Mouse (Mus musculus): ENCODE measurements around the gene Olfr735.

Gene Olfr735

DNA sequence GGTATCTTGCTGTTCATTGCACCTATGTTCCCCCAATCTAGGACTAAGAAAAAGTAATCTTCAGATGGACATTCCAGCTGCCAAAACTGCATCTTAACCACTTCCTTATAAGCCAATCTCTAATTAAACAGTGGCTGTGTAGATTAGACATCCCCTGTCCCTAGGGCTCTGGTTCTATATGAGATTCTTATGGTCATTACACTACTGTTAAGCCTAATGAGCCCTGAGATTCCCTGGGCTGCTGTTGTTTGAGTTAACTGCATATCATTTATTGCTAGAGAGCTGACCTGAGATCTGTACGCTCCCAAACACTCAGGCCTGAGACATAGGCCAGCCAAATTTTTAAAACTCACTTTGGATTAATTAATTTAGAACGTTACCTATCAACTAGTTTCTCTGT, at the start of gene Olfr735:
Gene Olfr735 (minus strand): TSS at position 77 of the 400 bp plus-strand sequence.
- no peak for DNase-seq (ENCODE audit: low spot score)

DNA sequence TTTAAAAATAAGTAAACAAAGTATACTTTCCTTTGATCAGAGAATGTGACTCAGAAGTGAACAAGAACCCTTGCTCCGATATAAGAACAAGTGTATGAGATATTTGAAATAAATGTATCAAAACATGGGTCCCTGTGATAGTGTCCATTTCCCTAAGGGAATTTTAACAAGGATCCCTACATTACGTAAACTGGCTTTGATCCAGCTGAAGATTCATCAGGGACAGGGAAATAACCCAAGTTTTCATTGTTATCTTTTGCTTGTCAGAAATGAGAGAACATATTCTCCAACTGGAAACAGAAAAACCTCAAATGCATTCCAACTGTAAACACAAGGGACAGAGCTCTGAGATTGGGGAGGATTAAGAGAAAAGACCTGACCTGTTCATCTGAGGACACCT, 32.2 kb upstream of the Olfr735 start, which contains the start of gene Olfr736:
Gene Olfr736 (plus strand): TSS at position 301 of the 400 bp plus-strand sequence.
- no peak for DNase-seq (ENCODE audit: low spot score)

DNA sequence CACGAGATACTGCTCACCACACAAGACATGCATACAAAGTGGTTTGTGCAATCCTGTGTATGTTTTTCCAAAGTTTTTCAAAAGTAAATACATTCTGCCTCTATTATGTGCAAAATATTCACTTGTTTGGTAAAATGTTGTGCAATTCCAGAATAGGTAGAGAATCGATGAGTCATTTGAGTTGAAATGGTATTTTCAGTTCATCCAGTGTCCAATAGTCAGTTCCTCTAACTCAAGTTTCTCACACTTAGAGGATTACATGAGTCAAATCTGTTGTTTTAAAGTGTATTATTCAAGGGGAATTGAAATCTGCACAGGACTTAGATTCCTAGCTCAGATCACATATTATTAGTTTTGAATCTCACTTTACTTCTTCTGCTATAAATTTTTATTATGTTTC, 14.9 kb upstream of the Olfr735 start:
- DNase-seq (ENCODE audit: low spot score) = no peak

DNA sequence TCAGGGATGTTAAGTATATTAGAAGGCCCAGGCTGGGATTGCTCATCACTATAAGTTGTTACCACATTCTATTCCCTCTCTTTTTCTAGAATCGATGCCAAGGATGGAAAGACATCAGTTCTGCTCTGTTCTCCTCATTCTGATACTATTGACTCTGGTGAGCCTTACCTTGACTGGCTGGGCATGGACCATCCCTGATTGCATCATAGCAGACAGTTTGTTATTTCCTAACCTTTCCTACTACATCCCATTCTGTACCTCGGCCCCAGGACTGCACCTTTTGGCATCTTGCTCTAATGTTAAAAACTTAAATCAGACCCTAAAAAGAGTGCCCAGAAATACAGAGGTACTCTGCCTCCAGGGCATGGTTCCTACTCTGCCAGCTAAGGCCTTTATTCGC, 11.8 kb upstream of the Olfr735 start:
- DNase-seq (ENCODE audit: low spot score) = no peak

DNA sequence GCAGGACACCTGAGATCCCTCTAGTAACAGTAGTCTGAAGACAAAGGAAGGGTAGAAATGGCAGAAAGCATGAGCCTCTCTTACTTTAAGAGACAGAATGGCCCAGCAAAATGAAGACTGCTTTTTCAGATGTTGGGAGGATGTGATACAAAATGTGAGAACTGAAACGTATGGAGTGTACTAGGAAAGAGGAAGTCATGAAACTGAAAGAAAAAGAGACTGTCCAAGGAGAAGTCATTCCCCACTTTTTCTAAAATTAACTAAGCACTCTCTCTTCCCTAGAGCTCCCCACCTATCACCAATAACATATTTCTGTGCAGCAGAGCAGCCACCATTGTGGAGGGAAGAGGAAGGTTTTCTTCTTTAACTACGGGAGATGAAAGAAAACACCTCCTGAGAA, 8.9 kb upstream of the Olfr735 start, which contains the start of gene Tlr11:
Gene Tlr11 (plus strand): TSS at position 322 of the 400 bp plus-strand sequence.
- DNase-seq (ENCODE audit: low spot score) = no peak

DNA sequence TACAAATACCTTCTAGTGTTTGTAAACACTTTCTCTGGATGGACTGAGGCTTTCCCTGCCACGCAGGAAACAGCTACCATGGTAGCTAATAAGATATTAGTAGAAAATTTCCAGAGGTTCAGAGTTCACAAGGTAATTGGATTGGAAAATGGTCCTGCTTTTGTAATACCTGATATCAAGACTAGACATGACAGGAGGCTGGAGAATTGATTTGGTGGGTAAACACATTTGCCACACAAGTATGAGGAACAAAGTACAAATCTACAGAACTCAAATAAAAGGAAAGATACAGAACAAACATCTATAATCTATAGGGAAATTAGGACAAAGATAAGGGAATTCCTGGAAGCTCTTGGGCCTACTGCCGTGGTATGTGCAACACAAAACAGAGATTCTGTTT, 8.1 kb upstream of the Olfr735 start:
- no peak for DNase-seq (ENCODE audit: low spot score)

DNA sequence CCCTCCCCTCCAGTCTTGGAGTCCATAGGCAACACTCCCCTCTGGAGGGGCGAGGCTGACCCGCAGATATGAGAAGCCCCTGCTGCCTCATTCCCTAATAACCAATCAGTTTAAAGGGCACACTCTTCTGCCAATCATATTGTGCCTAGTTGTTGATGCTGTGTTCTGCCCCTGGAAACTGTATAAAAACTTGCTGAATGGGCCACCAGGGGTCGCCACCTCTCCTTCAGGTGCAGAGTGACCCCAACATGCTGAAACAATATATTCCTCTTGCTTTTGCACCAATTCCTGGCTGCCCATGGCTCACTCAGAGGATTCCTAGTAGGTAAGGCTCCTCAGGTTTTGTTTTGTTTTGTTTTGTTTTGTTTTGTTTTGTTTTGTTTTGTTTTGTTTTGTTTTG, 3.8 kb upstream of the Olfr735 start:
- DNase-seq (ENCODE audit: low spot score) = peak; percentile 1

DNA sequence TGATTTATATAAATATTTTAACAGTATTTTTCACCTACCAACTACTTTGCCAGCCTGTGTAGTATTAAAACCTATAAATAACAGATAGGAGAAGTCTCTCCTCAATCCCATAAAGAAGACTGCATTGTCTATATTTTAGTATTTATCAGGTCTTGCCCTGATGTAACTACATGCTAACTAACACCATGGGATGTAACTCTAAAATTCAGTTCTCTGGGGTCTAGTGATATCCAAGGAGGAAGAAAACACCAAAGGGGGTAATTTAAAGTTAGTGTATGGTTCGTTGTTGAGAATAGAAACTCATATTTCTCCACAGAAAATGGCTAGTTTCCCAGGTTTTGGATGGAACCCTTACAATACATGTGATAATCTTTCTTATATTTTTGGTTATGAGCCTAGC, 22.0 kb downstream of the Olfr735 start, which contains the start of gene Olfr734:
Gene Olfr734 (minus strand): TSS at position 101 of the 400 bp plus-strand sequence.
- DNase-seq (ENCODE audit: low spot score) = no peak

DNA sequence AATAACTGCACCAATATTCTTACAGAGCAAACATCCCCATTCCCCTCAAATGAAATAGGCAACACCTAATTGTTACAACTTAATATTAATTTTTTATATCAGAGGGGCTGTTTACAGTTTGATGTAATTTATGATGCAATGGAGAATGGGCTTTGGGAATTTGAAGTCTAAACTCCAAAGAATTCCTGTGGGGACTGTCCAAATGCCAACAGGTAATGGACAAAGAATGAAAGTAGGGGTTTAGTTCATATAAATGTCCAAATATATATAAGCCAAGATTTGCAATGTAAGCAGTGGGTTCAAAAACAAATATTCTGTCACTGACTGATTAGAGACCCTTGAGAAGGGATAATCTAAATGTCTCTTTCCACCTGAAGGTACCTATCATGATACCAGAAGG, 47.2 kb downstream of the Olfr735 start, which contains the start of gene Olfr733:
Gene Olfr733 (minus strand): TSS at position 101 of the 400 bp plus-strand sequence.
- DNase-seq (ENCODE audit: low spot score) = no peak

All from c-Kit-positive CD71-positive TER-119-positive erythroid progenitor cells, embryonic 14.5 days (primary cell).